ENCODE assay signal across 23 mouse cellular contexts in genomic region chr8:115921889-115922288, GRCm38 (mm10).
"Had no signal": no experiment of that assay in that cellular context is flagged by ENCODE, and none has a peak within 500 bp of the region (broad histone marks: within the 10 kb centered on the region; RNA-seq: fewer than 3 reads in every experiment).

No protein-coding gene starts in this region.

- H3K36me3 ChIP-seq: intestine, embryonic 15.5 days; kidney, embryonic 15.5 days; limb, embryonic 12.5 days; limb, embryonic 15.5 days; liver, embryonic 15.5 days; midbrain, embryonic 12.5 days had no signal

- H3K9ac ChIP-seq: intestine, embryonic 15.5 days; kidney, embryonic 15.5 days; limb, embryonic 12.5 days; limb, embryonic 15.5 days; liver, embryonic 15.5 days; midbrain, embryonic 12.5 days had no signal

- DNase-seq: kidney, adult 11 months; kidney, adult 8-10 months; kidney, postnatal 10 days; kidney, postnatal 36 days; layer of hippocampus, postnatal 36 days; lung, adult 2 months; lung, postnatal 36 days; right cerebral cortex, adult 18-20 months; right cerebral cortex, postnatal 14 days; right cerebral cortex, postnatal 4 days; thymus, adult 2 months; thymus, postnatal 14 days; thymus, postnatal 4 days had no signal

- H3K4me3 ChIP-seq: intestine, embryonic 15.5 days; kidney, embryonic 15.5 days; left cerebral cortex, adult 2 months; limb, embryonic 12.5 days; limb, embryonic 15.5 days; liver, embryonic 15.5 days; midbrain, embryonic 12.5 days had no signal

- H3K27me3 ChIP-seq: intestine, embryonic 15.5 days; limb, embryonic 15.5 days; liver, embryonic 15.5 days; midbrain, embryonic 12.5 days had no signal

- ATAC-seq: intestine, embryonic 15.5 days; midbrain, embryonic 16.5 days had no signal

- H3K9me3 ChIP-seq: intestine, embryonic 15.5 days; kidney, embryonic 15.5 days; limb, embryonic 12.5 days; limb, embryonic 15.5 days; liver, embryonic 15.5 days; midbrain, embryonic 12.5 days had no signal

- H3K27ac ChIP-seq: intestine, embryonic 15.5 days; kidney, embryonic 15.5 days; left cerebral cortex, adult 2 months; limb, embryonic 12.5 days; limb, embryonic 15.5 days; liver, embryonic 15.5 days; midbrain, embryonic 12.5 days; stomach, postnatal 0 days had no signal

- H3K4me1 ChIP-seq: intestine, embryonic 15.5 days; kidney, embryonic 15.5 days; limb, embryonic 12.5 days; limb, embryonic 15.5 days; liver, embryonic 15.5 days; midbrain, embryonic 12.5 days had no signal

- H3K4me2 ChIP-seq: intestine, embryonic 15.5 days; kidney, embryonic 15.5 days; limb, embryonic 12.5 days; limb, embryonic 15.5 days; liver, embryonic 11.5 days; liver, embryonic 15.5 days; midbrain, embryonic 12.5 days had no signal
